Mouse (Mus musculus) layer of hippocampus, postnatal 36 days (tissue): ENCODE data around the gene Prelid3b. TPM values are rescaled to one million over a fixed set of nuclear protein-coding genes. Genes with fewer than 3 reads are reported as not detected.

Experiments
- DNase-seq, 2 experiments: peaks; one replicate each; pipeline ENCODE4 v3.0.0; 2022
- total RNA-seq, 2 experiments: library from RNA; stranded (reverse); gene quantifications; 2 replicates each; pipeline ENCODE4 v1.2.3; 2021

The Prelid3b gene
- total RNA-seq, 2 experiments from 2014 or later, result 40.8 to 43.6 TPM

GRCm38 (mm10) chr2:174463370-174463769 lies 9.5 kb downstream of the Prelid3b start:
- DNase-seq, result no peak

DNA sequence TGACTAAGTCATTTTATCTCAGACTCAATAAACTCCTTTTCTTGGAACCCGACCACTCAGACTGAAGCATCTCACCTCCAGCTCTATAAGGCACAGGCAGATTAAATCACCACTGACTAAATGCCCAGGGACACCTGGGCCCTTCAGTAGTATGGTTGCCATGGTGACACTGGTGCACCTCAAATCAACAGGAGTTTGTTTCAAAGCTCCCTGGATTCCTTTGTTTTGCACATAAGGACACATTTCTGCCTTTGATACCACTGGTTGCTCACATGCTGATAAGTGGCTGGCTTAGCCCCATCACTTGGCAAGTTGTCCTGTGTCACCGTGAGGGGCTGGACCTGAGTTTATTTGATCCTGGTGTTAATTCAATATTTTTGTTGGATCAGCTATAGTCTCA lies 13.5 kb downstream of the Prelid3b start:
- no peak for DNase-seq

GRCm38 (mm10) chr2:174453681-174454080 lies 19.2 kb downstream of the Prelid3b start:
- no peak for DNase-seq

- DNase-seq, result no peak
These were observed 22.5 kb downstream of the Prelid3b start, which contains the start of gene Tubb1 for GRCm38 (mm10) chr2:174450353-174450752. Gene Tubb1, plus strand, starts transcription at chr2:174450695.

- no peak for DNase-seq
These were observed 24.5 kb downstream of the Prelid3b start for GRCm38 (mm10) chr2:174448405-174448804.

- DNase-seq, result no peak
These were observed 26.0 kb downstream of the Prelid3b start for GRCm38 (mm10) chr2:174446905-174447304.

- DNase-seq, result no peak
These were observed 26.4 kb downstream of the Prelid3b start for GRCm38 (mm10) chr2:174446492-174446891.

- no peak for DNase-seq
These were observed 27.9 kb downstream of the Prelid3b start for GRCm38 (mm10) chr2:174445018-174445417.

DNA sequence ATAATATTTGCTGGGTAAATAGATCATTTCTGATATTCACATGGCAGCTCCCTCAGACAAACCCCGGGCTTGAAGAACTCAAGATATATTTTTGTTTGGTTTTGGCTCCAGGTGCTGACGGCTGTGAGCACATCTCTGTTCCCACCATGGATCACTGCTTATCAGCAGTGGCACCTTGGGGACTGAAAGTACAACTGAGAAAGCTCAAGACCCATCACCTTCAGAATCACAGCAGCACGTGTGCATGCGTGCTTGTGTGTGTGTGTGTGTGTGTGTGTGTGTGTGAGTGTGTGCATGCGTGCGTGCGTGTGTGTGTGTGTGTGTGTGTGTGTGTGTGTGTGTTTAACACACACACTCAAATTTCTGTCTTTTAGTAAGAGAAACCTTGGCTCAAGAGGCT lies 28.5 kb downstream of the Prelid3b start:
- DNase-seq, result no peak

DNA sequence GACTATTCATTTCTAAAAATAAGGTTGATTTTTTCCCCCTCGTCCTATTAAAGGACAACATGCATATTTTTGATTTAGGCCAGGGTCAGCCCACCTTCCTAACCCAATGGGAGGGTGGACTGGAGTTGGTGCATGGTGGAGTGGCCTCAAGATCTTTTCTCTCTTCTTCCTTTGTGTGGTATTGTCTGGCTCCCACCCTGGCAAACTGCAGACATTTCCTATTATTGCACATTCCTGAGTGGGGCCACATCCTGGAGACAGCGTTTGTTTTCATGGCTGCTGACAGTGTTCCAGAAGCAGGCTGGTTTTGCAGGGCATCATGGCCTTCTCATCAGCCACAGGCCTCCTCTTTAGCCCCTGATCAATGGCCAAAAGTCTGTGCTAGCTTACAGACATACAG lies 29.8 kb downstream of the Prelid3b start:
- no peak for DNase-seq

GRCm38 (mm10) chr2:174442460-174442859 lies 30.4 kb downstream of the Prelid3b start:
- DNase-seq, result no peak

DNA sequence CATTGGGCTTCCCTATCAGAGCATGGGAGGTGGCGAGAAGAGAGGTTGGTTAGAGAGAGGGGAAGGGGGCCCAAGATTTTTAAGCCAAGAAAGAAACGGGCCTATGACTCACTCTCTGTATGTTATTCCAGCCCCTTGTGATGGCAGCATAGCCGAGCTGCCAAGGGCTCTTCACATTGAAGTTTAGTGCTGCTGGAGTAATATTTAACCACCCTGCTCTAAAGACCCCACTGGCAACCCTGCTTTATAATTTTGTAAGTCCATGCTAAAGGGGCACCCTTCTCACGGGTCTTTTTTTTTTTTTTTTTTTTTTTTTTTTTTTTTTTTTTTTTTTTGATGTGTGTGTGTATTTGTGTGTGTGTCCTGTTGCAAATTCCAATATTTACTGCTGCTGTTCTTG lies 31.0 kb downstream of the Prelid3b start:
- DNase-seq, result no peak

DNA sequence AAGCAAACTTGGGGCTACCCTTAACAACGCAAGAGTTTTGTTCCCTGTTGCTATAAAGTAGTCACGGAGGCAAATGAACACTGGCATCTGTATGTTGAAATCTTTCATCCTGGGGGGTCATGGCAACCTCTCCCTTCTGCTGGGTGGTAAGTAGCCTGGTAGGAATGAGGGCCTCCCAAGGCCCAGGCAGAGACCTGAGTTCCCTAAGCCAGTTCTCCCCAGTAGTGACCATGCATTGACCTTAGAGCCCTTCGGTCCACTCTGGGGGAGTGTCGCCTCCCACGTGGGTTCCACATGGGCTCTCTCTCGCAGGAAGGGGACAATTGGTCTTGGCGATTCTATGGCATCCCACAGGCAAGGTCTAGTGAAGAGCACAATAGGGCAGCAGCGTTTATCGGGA lies 32.9 kb downstream of the Prelid3b start:
- DNase-seq, result no peak

DNA sequence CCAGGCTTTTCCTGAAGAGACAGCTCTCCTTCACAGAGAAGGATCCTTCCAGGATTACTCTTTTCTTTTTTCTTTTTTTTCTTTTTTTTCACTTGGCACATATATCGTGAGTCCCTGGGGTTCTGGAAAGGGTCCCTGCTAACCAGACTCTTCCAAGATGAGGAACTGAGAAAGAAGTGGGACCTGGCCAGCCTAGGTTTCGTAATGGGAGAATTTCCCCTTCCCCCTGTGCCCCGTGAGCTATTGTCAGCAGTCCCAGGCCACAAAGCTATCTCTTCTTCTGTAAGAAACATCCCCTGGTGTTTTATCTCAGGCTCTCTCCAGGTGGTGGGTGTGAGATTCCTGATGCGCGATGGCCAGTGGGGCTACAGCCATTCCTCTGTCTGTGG lies 33.4 kb downstream of the Prelid3b start:
- DNase-seq, result no peak

DNA sequence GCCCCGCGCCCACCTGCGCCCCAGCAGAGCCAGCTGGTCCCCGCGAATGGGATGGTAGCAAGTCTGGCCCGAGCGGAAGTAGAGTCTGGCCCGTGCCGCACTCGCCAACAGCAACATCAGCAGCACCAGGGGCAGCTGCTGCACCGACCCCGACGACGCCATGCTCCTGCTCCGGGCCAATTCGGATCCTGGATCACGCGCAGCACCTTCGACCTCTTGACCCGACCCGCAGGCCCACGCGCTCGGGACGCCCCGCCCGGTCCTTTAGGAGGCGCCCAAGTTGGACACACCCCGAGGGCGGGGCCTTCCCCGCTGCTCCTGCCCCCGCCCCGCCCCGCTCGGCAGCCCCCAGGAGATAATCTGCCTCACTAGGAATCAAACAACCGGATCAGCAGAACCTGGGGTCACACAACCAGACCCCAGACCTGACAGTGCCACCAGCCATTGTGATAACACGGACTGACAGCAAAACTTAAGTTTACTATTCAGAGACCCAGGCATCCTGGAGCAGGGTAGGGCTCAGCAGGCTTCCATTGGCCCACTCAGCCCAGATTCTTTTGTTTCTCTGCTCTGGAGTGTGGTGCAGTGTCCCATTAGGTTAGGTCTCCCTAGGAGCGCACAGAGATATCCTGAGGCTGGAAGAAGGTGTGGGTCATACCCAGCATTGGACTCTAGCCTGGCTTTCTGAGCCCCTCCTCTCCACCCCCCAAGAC lies 34.0 kb downstream of the Prelid3b start, which contains the start of gene Ctsz:
TSS of gene Ctsz (minus strand) at position 303 of the 713 bp plus-strand sequence.
- DNase-seq, result peak; percentile 15 to 29

- no peak for DNase-seq
These were observed 34.7 kb downstream of the Prelid3b start for GRCm38 (mm10) chr2:174438181-174438580.

DNA sequence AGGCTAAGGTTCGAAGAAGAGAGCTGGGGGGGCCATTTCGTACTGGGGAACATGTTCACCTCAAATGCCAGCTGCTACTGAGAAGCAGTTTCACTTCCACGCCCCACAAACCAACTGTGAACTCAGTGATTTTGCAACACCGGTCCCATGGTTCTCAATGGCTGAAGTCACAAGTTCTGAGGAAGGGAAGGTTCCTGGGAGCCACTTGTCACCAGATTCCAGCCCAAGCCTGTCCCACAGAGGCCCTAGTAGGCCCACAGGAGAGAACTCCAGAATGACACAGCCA lies 35.2 kb downstream of the Prelid3b start:
- no peak for DNase-seq

DNA sequence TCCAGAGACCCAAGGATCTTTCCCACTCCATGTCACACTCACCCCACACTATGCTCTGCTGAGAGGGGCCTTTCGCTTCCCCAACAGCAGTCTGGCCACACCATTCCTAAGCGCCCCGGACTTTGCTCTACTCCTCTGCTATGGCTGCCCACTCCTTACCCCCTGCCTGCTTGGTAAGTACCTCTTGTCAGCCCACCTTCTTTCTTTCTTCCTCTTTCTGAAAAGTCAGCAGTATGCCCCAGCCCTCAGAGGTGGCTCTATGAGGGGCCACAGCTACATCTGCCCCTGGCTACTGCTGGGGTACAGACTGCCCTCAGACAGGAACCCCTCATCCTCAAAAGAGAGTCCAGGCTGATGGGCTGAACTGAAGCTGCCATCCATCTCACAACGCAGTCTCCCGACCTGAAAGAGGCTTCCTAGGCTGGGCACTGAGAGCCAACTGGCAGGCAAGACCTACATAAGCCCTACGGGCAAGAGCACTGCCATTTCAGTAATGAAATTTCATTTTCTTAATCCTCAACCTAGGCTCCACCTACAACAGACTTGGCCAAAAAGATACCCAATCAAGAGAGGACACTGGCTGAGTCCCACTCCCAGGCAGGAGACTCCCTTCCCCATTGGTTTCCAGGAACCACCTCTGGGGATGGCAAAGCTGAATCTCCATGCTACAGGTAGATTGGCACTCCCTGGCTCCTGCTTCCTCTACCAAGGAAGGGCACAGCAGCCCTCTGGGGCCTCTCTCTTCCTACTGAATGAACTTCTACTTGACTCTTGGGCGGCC lies 35.8 kb downstream of the Prelid3b start:
- DNase-seq, result no peak

- DNase-seq, result no peak
These were observed 36.7 kb downstream of the Prelid3b start for GRCm38 (mm10) chr2:174436076-174436701.

- no peak for DNase-seq
These were observed 37.9 kb downstream of the Prelid3b start for GRCm38 (mm10) chr2:174434943-174435342.

GRCm38 (mm10) chr2:174428996-174429591 lies 43.8 kb downstream of the Prelid3b start:
- no peak for DNase-seq

DNA sequence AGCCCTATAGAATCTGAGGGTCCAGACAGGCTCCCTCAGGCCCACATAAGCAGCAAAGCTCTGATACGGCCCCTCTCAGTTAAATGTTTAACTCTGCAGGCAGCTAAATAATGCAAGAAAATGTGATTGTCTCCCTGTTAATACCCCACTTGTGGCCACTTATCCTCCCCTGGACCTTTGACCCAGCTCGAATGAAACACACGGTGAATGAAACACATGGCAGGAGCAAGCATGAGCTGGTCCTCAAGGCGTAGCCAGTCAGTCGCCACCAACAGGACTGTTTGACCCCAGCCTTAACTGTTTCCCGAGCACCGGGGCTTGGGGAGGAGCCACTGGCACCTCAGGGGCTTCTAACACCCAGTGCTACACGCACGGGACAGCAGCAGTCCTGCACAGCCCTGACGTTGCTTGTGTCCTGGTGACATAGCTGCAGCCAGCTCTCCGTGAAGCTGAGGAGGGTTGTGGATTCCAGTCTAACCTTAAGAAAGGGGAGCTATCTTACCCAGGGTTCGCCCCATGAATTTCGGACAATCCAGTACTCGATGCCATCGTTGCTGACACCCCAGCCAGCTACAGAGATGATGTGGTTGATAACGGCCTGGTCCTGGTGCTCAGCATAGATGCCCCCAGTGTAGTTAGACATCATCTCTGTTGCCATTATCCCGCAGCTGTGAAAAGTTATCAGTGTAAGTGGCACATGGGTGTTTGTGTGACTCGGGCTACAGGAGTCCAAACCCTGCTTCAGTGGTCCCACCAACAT lies 44.6 kb downstream of the Prelid3b start:
- DNase-seq, result no peak
